10 mouse cellular contexts compared by ENCODE assay signal in the genomic region with DNA sequence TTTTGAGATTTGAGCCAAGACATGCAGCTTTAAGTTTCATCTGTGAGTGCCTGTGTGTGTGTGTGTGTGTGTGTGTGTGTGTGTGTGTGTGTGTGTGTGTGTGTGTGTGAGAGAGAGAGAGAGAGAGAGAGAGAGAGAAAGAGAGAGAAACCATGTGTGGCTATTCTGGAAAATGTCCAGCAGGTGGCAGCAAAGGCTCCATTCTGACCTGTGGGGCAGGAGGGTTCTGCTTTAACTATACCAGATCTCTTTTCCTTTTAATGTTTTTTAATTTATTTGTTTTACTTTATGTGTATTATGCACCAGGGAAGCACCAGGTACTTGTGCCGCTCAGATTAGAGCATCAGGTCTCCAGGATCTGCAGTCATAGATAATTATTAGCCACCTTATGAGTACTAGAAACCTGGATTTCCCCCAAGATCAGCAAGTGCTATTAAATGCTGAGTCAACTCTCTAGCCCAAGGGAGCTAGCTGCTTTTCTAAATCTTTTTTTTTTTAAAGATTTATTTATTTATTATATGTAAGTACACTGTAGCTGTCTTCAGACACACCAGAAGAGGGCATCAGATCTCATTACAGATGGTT. TPM values are rescaled to one million over a fixed set of nuclear protein-coding genes. Genes with fewer than 3 reads are reported as not detected.
A peak's percentile ranks its signal among the peaks of the same experiment; 100 is the strongest.
DNase-seq lines count a peak whose midpoint lies in the region; ATAC-seq and TF ChIP-seq lines count a peak whose summit lies in the region.
"Not testable (repeated sequence)": the region's sequence is repeated elsewhere in the genome, so short reads cannot be mapped to it uniquely, and the experiment has no call there.
"Had no signal": no experiment of that assay in that cellular context is flagged by ENCODE, and none has a peak within 500 bp of the region (broad histone marks: within the 10 kb centered on the region; RNA-seq: fewer than 3 reads in every experiment).

No protein-coding gene starts in this region.

- H3K9me3 ChIP-seq in ES-Bruce4 (replicated peaks; ENCODE audit: control insufficient read depth, insufficient read depth, low read length, poor library complexity, severe bottlenecking); embryonic facial prominence, embryonic 10.5 days; liver, postnatal 0 days (ENCODE audit: low read length): not testable (repeated sequence)

- TF ChIP-seq CTCF in ES-Bruce4 (IDR thresholded peaks at IDR 0.05; ENCODE audit: low read depth, low read length): peak; percentile 55
- TF ChIP-seq CTCF in liver, postnatal 0 days (IDR thresholded peaks at IDR 0.05; ENCODE audit: low read depth): peak; percentile 71

- H3K4me3 ChIP-seq in ES-Bruce4 (ENCODE audit: low read depth, low read length); embryonic facial prominence, embryonic 10.5 days; liver, postnatal 0 days (ENCODE audit: low read depth, low read length): not testable (repeated sequence)

- not testable (repeated sequence) for TF ChIP-seq EP300 in ES-Bruce4 (IDR thresholded peaks at IDR 0.05; ENCODE audit: insufficient read depth, low read depth, low read length); liver, postnatal 0 days (IDR thresholded peaks at IDR 0.05; ENCODE audit: low read depth)

- TF ChIP-seq POLR2A in ES-Bruce4 (IDR thresholded peaks at IDR 0.05; ENCODE audit: insufficient read depth, low read length): not testable (repeated sequence)

- not testable (repeated sequence) for ATAC-seq in liver, postnatal 0 days

- WGBS in embryonic facial prominence, embryonic 10.5 days: 13% methylated on average over 1 of the region's 1 CpGs
- WGBS in liver, postnatal 0 days (ENCODE audit: insufficient replicate concordance): 3% methylated on average over 1 of the region's 1 CpGs

- H3K9ac ChIP-seq in ES-Bruce4 (ENCODE audit: low read depth, poor library complexity, severe bottlenecking); liver, postnatal 0 days (replicated peaks): not testable (repeated sequence)

- not testable (repeated sequence) for H3K36me3 ChIP-seq in ES-Bruce4 (ENCODE audit: control insufficient read depth, insufficient read depth, low read length, poor library complexity, severe bottlenecking); embryonic facial prominence, embryonic 10.5 days (replicated peaks); liver, postnatal 0 days (replicated peaks; ENCODE audit: insufficient read depth, low read length)

- H3K27ac ChIP-seq in ES-Bruce4 (ENCODE audit: insufficient read depth, low read length); embryonic facial prominence, embryonic 10.5 days (replicated peaks); liver, postnatal 0 days (ENCODE audit: low read depth): not testable (repeated sequence)

- intact Hi-C loops in heart, postnatal 36 days (cut with DNase I): loop anchor here (2.0 kb wide), 1 partner anchor 42 kb away; no protein-coding TSS in a partner anchor

- not testable (repeated sequence) for H3K27me3 ChIP-seq in ES-Bruce4 (ENCODE audit: control insufficient read depth, insufficient read depth, low read length, poor library complexity, severe bottlenecking); embryonic facial prominence, embryonic 10.5 days (replicated peaks; ENCODE audit: low read depth, poor library complexity, severe bottlenecking); liver, postnatal 0 days (ENCODE audit: insufficient read depth, low read length)

- H3K4me2 ChIP-seq in liver, postnatal 0 days (ENCODE audit: low read depth, low read length): not testable (repeated sequence)

- not testable (repeated sequence) for H3K4me1 ChIP-seq in ES-Bruce4 (ENCODE audit: control insufficient read depth, insufficient read depth, low read length); embryonic facial prominence, embryonic 10.5 days; liver, postnatal 0 days (ENCODE audit: insufficient read depth)

- DNase-seq in brain, adult 2 months (ENCODE audit: low read depth, low spot score): peak; percentile 64
- peak; percentile 52 for DNase-seq in embryonic facial prominence, embryonic 10.5 days (ENCODE audit: low spot score)
- DNase-seq in heart, postnatal 36 days: peak; percentile 33 to 45
- peak; percentile 60 to 63 for DNase-seq in kidney, postnatal 4 days
- peak; percentile 54 for DNase-seq in liver, postnatal 0 days
- peak; percentile 8 for DNase-seq in ovary, postnatal 36 days (ENCODE audit: low spot score)
- peak; percentile 45 for DNase-seq in thymus, postnatal 14 days

RNA-seq across cellular contexts. Expression of a gene that starts 11.6 kb away (rescaled TPM):
- 40.1 and 42.4 TPM in 2 replicates for polyA plus RNA-seq in ES-Bruce4 (2011; ENCODE audit: insufficient read depth, insufficient read length, low read depth, missing spikeins)
- not detected in 2 replicates for polyA plus RNA-seq in embryonic facial prominence, embryonic 10.5 days (2016; fragmentation: Nextera tagmentation; extraction: Ambion mirVana)
- not detected for total RNA-seq in heart, postnatal 36 days (2021)
- polyA plus RNA-seq in liver, postnatal 0 days (2015; fragmentation: Nextera tagmentation; extraction: Ambion mirVana): not detected in 2 replicates
- total RNA-seq: gastrocnemius, postnatal 36 days; left cerebral cortex, adult 8-10 months had no signal

RNA-seq across cellular contexts. Expression of a gene that starts 18.9 kb away (rescaled TPM):
- polyA plus RNA-seq in ES-Bruce4 (2011; ENCODE audit: insufficient read depth, insufficient read length, low read depth, missing spikeins): 0.33 and 0.40 TPM in 2 replicates
- polyA plus RNA-seq in embryonic facial prominence, embryonic 10.5 days (2016; fragmentation: Nextera tagmentation; extraction: Ambion mirVana): not detected in 2 replicates
- not detected for total RNA-seq in heart, postnatal 36 days (2021)
- not detected in 2 replicates for polyA plus RNA-seq in liver, postnatal 0 days (2015; fragmentation: Nextera tagmentation; extraction: Ambion mirVana)
- total RNA-seq: gastrocnemius, postnatal 36 days; left cerebral cortex, adult 8-10 months had no signal

RNA-seq across cellular contexts. Expression of a gene that starts 44.0 kb away (rescaled TPM):
- not detected in 2 replicates for polyA plus RNA-seq in ES-Bruce4 (2011; ENCODE audit: insufficient read depth, insufficient read length, low read depth, missing spikeins)
- polyA plus RNA-seq in embryonic facial prominence, embryonic 10.5 days (2016; fragmentation: Nextera tagmentation; extraction: Ambion mirVana): not detected in 2 replicates
- not detected for total RNA-seq in heart, postnatal 36 days (2021)
- polyA plus RNA-seq in liver, postnatal 0 days (2015; fragmentation: Nextera tagmentation; extraction: Ambion mirVana): not detected in 2 replicates
- total RNA-seq: gastrocnemius, postnatal 36 days; left cerebral cortex, adult 8-10 months had no signal

RNA-seq across cellular contexts. Expression of a gene that starts 45.4 kb away (rescaled TPM):
- polyA plus RNA-seq in ES-Bruce4 (2011; ENCODE audit: insufficient read depth, insufficient read length, low read depth, missing spikeins): 12.7 and 12.8 TPM in 2 replicates
- 6.0 and 6.6 TPM in 2 replicates for polyA plus RNA-seq in embryonic facial prominence, embryonic 10.5 days (2016; fragmentation: Nextera tagmentation; extraction: Ambion mirVana)
- total RNA-seq in heart, postnatal 36 days (2021): 1 to 10 TPM; 3.4 to 4.0 TPM
- polyA plus RNA-seq in liver, postnatal 0 days (2015; fragmentation: Nextera tagmentation; extraction: Ambion mirVana): 1.1 and 1.4 TPM in 2 replicates

Comparison
In these comparisons a context has a peak if more than half of its experiments do, and no peak if none do; other contexts are left out.
1. DNase-seq: peak in every context shown above with its lines; median percentile 64 in brain, adult 2 months; 62 in kidney, postnatal 4 days; 54 in liver, postnatal 0 days; 52 in embryonic facial prominence, embryonic 10.5 days; 45 in thymus, postnatal 14 days; 39 in heart, postnatal 36 days; 8 in ovary, postnatal 36 days.
2. RNA of a gene that starts 11.6 kb away (polyA plus RNA-seq): 40.1 to 42.4 TPM in ES-Bruce4; not detected in embryonic facial prominence, embryonic 10.5 days and not detected in liver, postnatal 0 days; every median in the first group is over 10 times any median in the second.